Mouse (Mus musculus): ENCODE results near the gene Nudt7.

GRCm38 (mm10) chr8:114087932-114088331 lies 45.4 kb upstream of the Nudt7 start:
- TF ChIP-seq CTCF (IDR thresholded peaks at IDR 0.05; ENCODE audit: extremely low read depth, insufficient read depth, insufficient read length, insufficient replicate concordance): no peak
- no peak for TF ChIP-seq POLR2A (IDR thresholded peaks at IDR 0.05; ENCODE audit: low read depth, low read length)

All from spleen, adult 2 months (tissue).